Mouse (Mus musculus): Measurements from ENCODE around the gene Pomgnt2.

- TF ChIP-seq POLR2A (IDR thresholded peaks at IDR 0.05; ENCODE audit: extremely low read depth, insufficient read depth, low read length) (no peak), CTCF (IDR thresholded peaks at IDR 0.05; ENCODE audit: low read depth, low read length) (no peak)
Measured at GRCm38 (mm10) chr9:121982214-121982613, 14.7 kb downstream of the Pomgnt2 start.
